ENCODE assay signal across 16 mouse cellular contexts in genomic region chr1:89713681-89714080, GRCm38 (mm10).
DNase-seq lines count a peak whose midpoint lies in the region; ATAC-seq and TF ChIP-seq lines count a peak whose summit lies in the region.
"Had no signal": no experiment of that assay in that cellular context is flagged by ENCODE, and none has a peak within 500 bp of the region (broad histone marks: within the 10 kb centered on the region; RNA-seq: fewer than 3 reads in every experiment).

No protein-coding gene starts in this region.

- 0 out of 2 replicates have a peak, but pooled peaks have one; percentile 46 for ATAC-seq in forebrain, embryonic 12.5 days (ENCODE audit: low FRiP score)
- ATAC-seq in forebrain, postnatal 0 days: no peak

- H3K4me2 ChIP-seq in forebrain, embryonic 12.5 days: no peak overlapping the region
- H3K4me2 ChIP-seq in forebrain, postnatal 0 days (ENCODE audit: low read depth): no peak overlapping the region
- H3K4me2 ChIP-seq: embryonic facial prominence, embryonic 15.5 days; heart, embryonic 12.5 days had no signal

- no peaks in the 10 kb centered on the region for H3K9me3 ChIP-seq in forebrain, embryonic 12.5 days
- no peaks in the 10 kb centered on the region for H3K9me3 ChIP-seq in forebrain, postnatal 0 days (ENCODE audit: low read length)
- H3K9me3 ChIP-seq: embryonic facial prominence, embryonic 15.5 days; forebrain, embryonic 10.5 days; heart, embryonic 12.5 days; hindbrain, embryonic 10.5 days had no signal

- H3K36me3 ChIP-seq in forebrain, embryonic 12.5 days (replicated peaks): 0 out of 2 replicates have a peak, but pooled peaks cover 4% of the 10 kb centered on the region
- peaks cover 6% of the 10 kb centered on the region; the same call in 1 of the 2 replicates for H3K36me3 ChIP-seq in forebrain, postnatal 0 days (ENCODE audit: insufficient read depth)
- H3K36me3 ChIP-seq in kidney, adult 2 months (ENCODE audit: control insufficient read depth, insufficient read depth, low read length): no peaks in the 10 kb centered on the region
- H3K36me3 ChIP-seq: embryonic facial prominence, embryonic 15.5 days had no signal

- no peak for TF ChIP-seq POLR2A in kidney, adult 2 months (IDR thresholded peaks at IDR 0.05; ENCODE audit: low read depth, low read length)

- peaks cover 93% of the 10 kb centered on the region for H3K27me3 ChIP-seq in forebrain, embryonic 12.5 days
- peaks cover 8% of the 10 kb centered on the region for H3K27me3 ChIP-seq in forebrain, postnatal 0 days (ENCODE audit: insufficient read depth, low read length)
- H3K27me3 ChIP-seq in kidney, adult 2 months (replicated peaks; ENCODE audit: control insufficient read depth, insufficient read depth, low read length): no peaks in the 10 kb centered on the region
- H3K27me3 ChIP-seq: embryonic facial prominence, embryonic 15.5 days; heart, embryonic 12.5 days had no signal

- TF ChIP-seq CTCF in forebrain, postnatal 0 days (IDR thresholded peaks at IDR 0.05; ENCODE audit: low read depth): no peak
- no peak for TF ChIP-seq CTCF in kidney, adult 2 months (conservative IDR thresholded peaks at IDR 0.05; ENCODE audit: insufficient read depth, insufficient read length, low read depth, low read length)

- no peak overlapping the region for H3K4me3 ChIP-seq in forebrain, embryonic 12.5 days (replicated peaks)
- no peak overlapping the region for H3K4me3 ChIP-seq in forebrain, postnatal 0 days (ENCODE audit: low read depth, low read length)
- H3K4me3 ChIP-seq in kidney, adult 2 months (ENCODE audit: insufficient read depth, low read depth, low read length): no peak overlapping the region
- H3K4me3 ChIP-seq: embryonic facial prominence, embryonic 15.5 days; erythroblast, embryonic 14.5 days; forebrain, embryonic 10.5 days; gastrocnemius, adult 2 months; heart, embryonic 12.5 days; hindbrain, embryonic 10.5 days had no signal

- H3K27ac ChIP-seq in forebrain, embryonic 12.5 days: no peak overlapping the region
- H3K27ac ChIP-seq in forebrain, postnatal 0 days (ENCODE audit: low read depth, low read length): no peak overlapping the region
- peak overlapping the region; percentile 22 for H3K27ac ChIP-seq in kidney, adult 2 months (ENCODE audit: insufficient read depth, low read depth, low read length)
- H3K27ac ChIP-seq: embryonic facial prominence, embryonic 15.5 days; forebrain, embryonic 10.5 days; gastrocnemius, adult 2 months had no signal

- DNase-seq in forebrain, postnatal 0 days: no peak
- DNase-seq in kidney, adult 2 months: no peak
- no peak for DNase-seq in kidney, postnatal 25 days
- peak; percentile 36 for DNase-seq in retina, postnatal 1 day
- DNase-seq in retina, embryonic 14.5 days (ENCODE audit: low spot score): no peak
- no peak for DNase-seq in cerebellum, adult 18-20 months
- DNase-seq: adrenal gland, postnatal 25 days; cerebellum, adult 2 months; gastrocnemius, adult 2 months; gastrocnemius, postnatal 25 days had no signal

- 50% methylated on average over 5 of the region's 5 CpGs for WGBS in forebrain, embryonic 12.5 days
- 41% methylated on average over 5 of the region's 5 CpGs for WGBS in forebrain, postnatal 0 days
- 50% methylated on average over 5 of the region's 5 CpGs for WGBS in kidney, adult 2 months

- peaks cover 44% of the 10 kb centered on the region for H3K4me1 ChIP-seq in forebrain, embryonic 12.5 days
- H3K4me1 ChIP-seq in forebrain, postnatal 0 days (ENCODE audit: insufficient read depth): 0 out of 2 replicates have a peak, but pooled peaks cover 6% of the 10 kb centered on the region
- H3K4me1 ChIP-seq in kidney, adult 2 months (ENCODE audit: control insufficient read depth, insufficient read depth, low read length): peaks cover 34% of the 10 kb centered on the region
- H3K4me1 ChIP-seq: embryonic facial prominence, embryonic 15.5 days had no signal

- H3K9ac ChIP-seq in forebrain, embryonic 12.5 days: no peak overlapping the region
- no peak overlapping the region for H3K9ac ChIP-seq in forebrain, postnatal 0 days
- H3K9ac ChIP-seq: embryonic facial prominence, embryonic 15.5 days; heart, embryonic 12.5 days had no signal
